Mouse (Mus musculus) forebrain, embryonic 16.5 days (tissue): Measurements from ENCODE around the gene Nlrp4e. TPM values are rescaled to one million over a fixed set of nuclear protein-coding genes. Genes with fewer than 3 reads are reported as not detected.
"Not testable (repeated sequence)": the region's sequence is repeated elsewhere in the genome, so short reads cannot be mapped to it uniquely, and the experiment has no call there.

Source experiments
- ATAC-seq: fragments of 200-750 bp; cut with Nextera tagmentation; 2 replicates; pipeline ENCODE4 v1.8.0; 2017; ENCODE audit warnings: mild to moderate bottlenecking, moderate library complexity
- H3K27ac ChIP-seq: fragments of 300-500 bp; sonication (generic); 2 replicates; pipeline ENCODE4 v1.5.1; 2014; ENCODE audit warnings: low read length, control low read depth
- H3K27me3 ChIP-seq: fragments of 300-500 bp; sonication (generic); replicated peaks from 2 replicates; pipeline ENCODE4 v1.6.1; 2014; ENCODE audit warnings: low read length; ENCODE audit not compliant: control insufficient read depth, insufficient read depth
- H3K36me3 ChIP-seq: fragments of 300-500 bp; sonication (generic); 2 replicates; pipeline ENCODE4 v1.6.1; 2014; ENCODE audit not compliant: control insufficient read depth, insufficient read depth
- H3K4me1 ChIP-seq: fragments of 300-500 bp; sonication (generic); replicated peaks from 2 replicates; pipeline ENCODE4 v1.6.1; 2014; ENCODE audit warnings: low read length; ENCODE audit not compliant: control insufficient read depth, insufficient read depth
- H3K4me2 ChIP-seq: fragments of 300-500 bp; sonication (generic); 2 replicates; pipeline ENCODE4 v1.6.1; 2014; ENCODE audit warnings: mild to moderate bottlenecking, low read length, control low read depth
- H3K4me3 ChIP-seq: fragments of 300-500 bp; sonication (generic); replicated peaks from 2 replicates; pipeline ENCODE4 v1.5.1; 2014; ENCODE audit warnings: mild to moderate bottlenecking, low read length, control low read depth
- H3K9ac ChIP-seq: fragments of 300-500 bp; sonication (generic); replicated peaks from 2 replicates; pipeline ENCODE4 v1.6.1; 2014; ENCODE audit warnings: low read depth, low read length, control low read depth
- H3K9me3 ChIP-seq: fragments of 300-500 bp; sonication (generic); 2 replicates; pipeline ENCODE4 v1.6.1; 2016; ENCODE audit warnings: low read length; ENCODE audit not compliant: control insufficient read depth
- WGBS: fragments of 180-500 bp; shearing (Covaris S2); extraction: QIAGEN DNeasy Blood & Tissue Kit; methylation state at CpG from one replicate; pipeline ENCODE4 v1.1.7; 2014; 5-methylcytosine and 5-hydroxymethylcytosine counted together
- microRNA-seq: library from miRNA; unstranded; fragments of <30 nt; microRNA quantifications from one replicate; pipeline ENCODE4, GENCODE M21; 2017
- polyA plus RNA-seq: library from polyadenylated mRNA; unstranded; fragments of >200 nt; fragmentation: Nextera tagmentation; extraction: Ambion mirVana; gene quantifications from 2 replicates; pipeline ENCODE4 v1.2.1, GENCODE M21; 2015

The Nlrp4e gene
- polyA plus RNA-seq, result not detected in 2 replicates

- H3K36me3 ChIP-seq, H3K4me1 ChIP-seq, ATAC-seq, H3K27ac ChIP-seq, H3K9ac ChIP-seq, H3K27me3 ChIP-seq, H3K4me3 ChIP-seq, H3K4me2 ChIP-seq, H3K9me3 ChIP-seq: not testable (repeated sequence)
- 86% methylated on average over 3 of the region's 3 CpGs for WGBS
These were observed at the start of gene Nlrp4e for GRCm38 (mm10) chr7:23300892-23301291. Gene Nlrp4e (plus strand): TSS chr7:23301192.

- not testable (repeated sequence) for H3K4me1 ChIP-seq, ATAC-seq, H3K9ac ChIP-seq, H3K27me3 ChIP-seq, H3K4me3 ChIP-seq, H3K4me2 ChIP-seq, H3K27ac ChIP-seq, H3K36me3 ChIP-seq, H3K9me3 ChIP-seq
- no CpG with 5 or more reads among the region's 2 CpGs for WGBS
These were observed 49.4 kb upstream of the Nlrp4e start, which contains the start of gene Vmn1r166 for GRCm38 (mm10) chr7:23251582-23251981. Gene Vmn1r166 (minus strand): TSS chr7:23251682.

GRCm38 (mm10) chr7:23278800-23279199, 22.2 kb upstream of the Nlrp4e start, which contains the start of gene Gm6902:
Gene Gm6902 (minus strand): TSS chr7:23278900.
- not testable (repeated sequence) for H3K27me3 ChIP-seq, H3K27ac ChIP-seq, H3K4me2 ChIP-seq, H3K4me3 ChIP-seq, H3K9ac ChIP-seq, H3K9me3 ChIP-seq, H3K4me1 ChIP-seq, H3K36me3 ChIP-seq, ATAC-seq
- no CpG with 5 or more reads among the region's 2 CpGs for WGBS

- not testable (repeated sequence) for H3K36me3 ChIP-seq, H3K9ac ChIP-seq, H3K27me3 ChIP-seq, H3K4me1 ChIP-seq, H3K27ac ChIP-seq, H3K4me3 ChIP-seq, H3K4me2 ChIP-seq, ATAC-seq
- 93% methylated on average over 12 of the region's 13 CpGs for WGBS
- peaks cover 10% of the 10 kb centered on the region for H3K9me3 ChIP-seq
These were observed 57.3 kb downstream of the Nlrp4e start for GRCm38 (mm10) chr7:23358311-23358710.

GRCm38 (mm10) chr7:23385589-23385988, 84.6 kb downstream of the Nlrp4e start, which contains the start of gene Nlrp5:
Gene Nlrp5 (plus strand): TSS chr7:23385889.
- no peak within 1 kb of the TSS for H3K4me3 ChIP-seq
- H3K4me1 ChIP-seq, result no peaks in the 10 kb centered on the region
- H3K27ac ChIP-seq, result no peak within 1 kb of the TSS
- 74% methylated on average over 10 of the region's 10 CpGs for WGBS
- no peak for ATAC-seq
- no peaks in the 10 kb centered on the region for H3K36me3 ChIP-seq
- peaks cover 20% of the 10 kb centered on the region for H3K9me3 ChIP-seq
- no peaks in the 10 kb centered on the region for H3K27me3 ChIP-seq
- H3K4me2 ChIP-seq, result no peak within 1 kb of the TSS
- no peak within 1 kb of the TSS for H3K9ac ChIP-seq

Small RNAs within 50 kb of the gene (microRNA-seq; reads per million reads assigned to microRNA genes)
- not detected for gene Gm25196

Other genes with a start within 250 kb of the Nlrp4e start
- gene Vmn1r163, start 245.7 kb upstream of the Nlrp4e start, polyA plus RNA-seq, result not detected in 2 replicates
- gene Gm8720, start 233.7 kb upstream of the Nlrp4e start, polyA plus RNA-seq, result not detected in 2 replicates
- not detected in 2 replicates for gene Gm10662, start 156.7 kb upstream of the Nlrp4e start, polyA plus RNA-seq
- not detected in 2 replicates for gene Vmn1r165, start 83.9 kb upstream of the Nlrp4e start, polyA plus RNA-seq
- not detected in 2 replicates for gene Vmn1r166, start 49.5 kb upstream of the Nlrp4e start, polyA plus RNA-seq
- not detected in 2 replicates for gene Gm6902, start 22.3 kb upstream of the Nlrp4e start, polyA plus RNA-seq
- not detected in 2 replicates for gene Nlrp5, start 84.7 kb downstream of the Nlrp4e start, polyA plus RNA-seq
- gene Vmn1r167, start 206.0 kb downstream of the Nlrp4e start, polyA plus RNA-seq, result not detected in 2 replicates
- not detected in 2 replicates for gene Vmn1r168, start 238.5 kb downstream of the Nlrp4e start, polyA plus RNA-seq